Mouse (Mus musculus) liver, postnatal 0 days (tissue): ENCODE measurements around the gene Bcdin3d. TPM values are rescaled to one million over a fixed set of nuclear protein-coding genes. Genes with fewer than 3 reads are reported as not detected.
"Not testable (repeated sequence)": the region's sequence is repeated elsewhere in the genome, so short reads cannot be mapped to it uniquely, and the experiment has no call there.

Experiments
- ATAC-seq: fragments of 200-750 bp; cut with Nextera tagmentation; 2 replicates; pipeline ENCODE4 v1.8.0; 2017; ENCODE audit warnings: mild to moderate bottlenecking, moderate library complexity
- DNase-seq: peaks from one replicate; pipeline ENCODE4 v3.0.0-alpha.2; 2016
- H3K27ac ChIP-seq: fragments of 300-500 bp; sonication (generic); 2 replicates; pipeline ENCODE4 v1.5.1; 2014; ENCODE audit warnings: antibody characterized with exemption, moderate library complexity, mild to moderate bottlenecking, low read depth
- H3K27me3 ChIP-seq: fragments of 300-500 bp; sonication (generic); 2 replicates; pipeline ENCODE4 v1.6.1; 2014; ENCODE audit warnings: low read length, control low read depth, mixed read lengths; ENCODE audit not compliant: insufficient read depth
- H3K36me3 ChIP-seq: fragments of 300-500 bp; sonication (generic); replicated peaks from 2 replicates; pipeline ENCODE4 v1.6.1; 2014; ENCODE audit warnings: mild to moderate bottlenecking, control low read depth, low read length, moderate library complexity, mixed read lengths; ENCODE audit not compliant: insufficient read depth
- H3K4me1 ChIP-seq: fragments of 300-500 bp; sonication (generic); 2 replicates; pipeline ENCODE4 v1.6.1; 2014; ENCODE audit warnings: antibody characterized with exemption, mild to moderate bottlenecking, control low read depth; ENCODE audit not compliant: insufficient read depth
- H3K4me2 ChIP-seq: fragments of 300-500 bp; sonication (generic); 2 replicates; pipeline ENCODE4 v1.6.1; 2014; ENCODE audit warnings: low read depth, mild to moderate bottlenecking, low read length, moderate library complexity, mixed read lengths
- H3K4me3 ChIP-seq: fragments of 300-500 bp; sonication (generic); 2 replicates; pipeline ENCODE4 v1.5.1; 2014; ENCODE audit warnings: low read depth, low read length
- H3K9ac ChIP-seq: fragments of 300-500 bp; sonication (generic); replicated peaks from 2 replicates; pipeline ENCODE4 v1.6.1; 2014; ENCODE audit warnings: mild to moderate bottlenecking, moderate library complexity
- H3K9me3 ChIP-seq: fragments of 300-500 bp; sonication (generic); 2 replicates; pipeline ENCODE4 v1.6.1; 2016; ENCODE audit warnings: mild to moderate bottlenecking, control low read depth, low read length, mixed read lengths
- CTCF ChIP-seq: sonication (generic); IDR thresholded peaks from 2 replicates; pipeline ENCODE4 v1.5.1; 2016; ENCODE audit warnings: antibody characterized with exemption, low read depth
- EP300 ChIP-seq: IDR thresholded peaks from 2 replicates; pipeline ENCODE4 v1.6.1; 2016; ENCODE audit warnings: antibody characterized with exemption, low read depth, mild to moderate bottlenecking
- WGBS: fragments of 180-500 bp; shearing (Covaris S2); extraction: QIAGEN DNeasy Blood & Tissue Kit; methylation state at CpG from one replicate; pipeline ENCODE4 v1.1.7; 2014; ENCODE audit not compliant: insufficient replicate concordance; 5-methylcytosine and 5-hydroxymethylcytosine counted together
- polyA plus RNA-seq: library from polyadenylated mRNA; unstranded; fragments of >200 nt; fragmentation: Nextera tagmentation; extraction: Ambion mirVana; gene quantifications from 2 replicates; pipeline ENCODE4 v1.2.1, GENCODE M21; 2015

Gene Bcdin3d
- polyA plus RNA-seq, 1 experiment from 2014 or later = 4.9 TPM

DNA sequence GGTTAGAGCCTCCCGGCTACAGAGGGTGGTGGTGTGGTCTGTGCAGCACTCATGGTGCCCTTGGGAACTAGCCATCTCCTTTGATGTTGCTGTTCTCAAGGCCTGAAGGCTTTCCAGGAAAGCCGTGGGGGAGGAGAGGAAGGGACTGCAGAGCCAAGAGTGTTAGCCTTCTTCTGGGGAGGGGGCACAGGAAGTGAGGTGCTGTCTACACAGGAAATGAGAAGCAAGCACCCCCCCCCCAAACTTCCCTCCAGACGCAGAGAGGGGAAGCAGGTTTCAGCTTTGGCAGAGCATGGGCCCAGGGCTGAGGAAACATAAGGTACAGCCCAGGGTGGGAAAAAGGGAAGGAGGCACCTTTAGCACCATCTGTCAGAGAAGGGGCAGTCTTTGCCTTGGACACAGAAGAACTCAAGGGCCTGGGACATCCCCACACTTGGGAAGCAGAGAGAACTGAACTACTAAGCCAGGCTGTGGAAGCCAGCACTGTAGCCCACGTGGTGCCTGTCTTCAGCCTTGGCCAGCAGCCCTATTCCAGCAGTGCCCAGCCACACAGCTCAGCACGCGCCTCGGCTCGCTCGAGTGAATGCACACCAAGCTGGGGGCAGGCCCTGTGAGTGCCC, 25.3 kb downstream of the Bcdin3d start:
- ATAC-seq (peak; percentile 45; the same call in 1 of the 2 replicates), DNase-seq (no peak)
- Histone ChIP-seq H3K4me2 (0 out of 2 replicates have a peak overlapping the region, but pooled peaks have one; percentile 18), H3K4me1 (peaks cover 15% of the 10 kb centered on the region), H3K9me3 (no peaks in the 10 kb centered on the region), H3K4me3 (no peak overlapping the region), H3K27ac (peak overlapping the region; percentile 39; the same call in 1 of the 2 replicates), H3K9ac (no peak overlapping the region), H3K27me3 (no peaks in the 10 kb centered on the region), H3K36me3 (no peaks in the 10 kb centered on the region)
- 25% methylated on average over 9 of the region's 9 CpGs for WGBS
- TF ChIP-seq EP300 = no peak
- no peak for TF ChIP-seq CTCF

DNA sequence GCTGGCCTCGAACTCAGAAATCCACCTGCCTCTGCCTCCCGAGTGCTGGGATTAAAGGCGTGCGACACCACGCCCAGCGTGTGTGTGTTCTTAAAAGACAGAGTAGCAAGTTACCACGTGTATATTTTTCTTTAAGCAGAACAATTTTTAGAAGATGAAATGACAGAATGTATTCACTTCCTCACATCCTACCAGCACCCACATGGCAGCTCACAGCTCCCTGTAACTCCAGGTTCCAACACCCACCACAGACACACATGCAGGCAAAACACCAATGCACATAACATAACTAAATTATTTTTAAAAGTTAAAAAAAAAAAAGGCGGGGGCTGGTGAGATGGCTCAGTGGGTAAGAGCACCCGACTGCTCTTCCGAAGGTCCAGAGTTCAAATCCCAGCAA, 28.4 kb downstream of the Bcdin3d start:
- not testable (repeated sequence) for H3K27me3 ChIP-seq, DNase-seq, H3K4me3 ChIP-seq, ATAC-seq, H3K4me2 ChIP-seq, H3K9me3 ChIP-seq, H3K27ac ChIP-seq, H3K9ac ChIP-seq, H3K36me3 ChIP-seq
- peaks cover 15% of the 10 kb centered on the region for H3K4me1 ChIP-seq
- WGBS = 83% methylated on average over 10 of the region's 10 CpGs

DNA sequence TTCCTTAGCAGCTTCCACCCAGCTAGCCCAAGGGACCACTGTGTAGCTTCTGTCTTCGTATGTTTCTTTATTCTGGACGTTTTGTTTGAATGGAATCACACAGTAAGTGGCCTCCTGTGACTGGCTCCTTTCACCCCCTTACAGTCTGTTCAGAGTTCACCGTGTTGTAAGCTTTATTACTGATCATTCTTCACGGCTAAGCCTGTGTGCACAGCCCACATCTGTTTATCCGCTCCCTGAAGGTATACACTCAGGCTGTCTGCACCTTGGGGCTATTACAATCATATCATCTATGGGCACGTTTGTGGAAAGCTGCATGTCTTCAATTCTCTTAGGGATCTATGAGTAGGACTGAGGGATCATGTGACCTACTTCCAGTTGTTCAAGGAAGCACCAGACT, 29.0 kb downstream of the Bcdin3d start:
- TF ChIP-seq EP300 (no peak), CTCF (no peak)
- DNase-seq (no peak), ATAC-seq (no peak)
- no peak overlapping the region for H3K9ac ChIP-seq
- no peaks in the 10 kb centered on the region for H3K27me3 ChIP-seq
- WGBS = 62% methylated on average over 6 of the region's 6 CpGs
- H3K4me3 ChIP-seq = no peak overlapping the region
- peaks cover 15% of the 10 kb centered on the region for H3K4me1 ChIP-seq
- no peaks in the 10 kb centered on the region for H3K36me3 ChIP-seq
- H3K4me2 ChIP-seq = no peak overlapping the region
- H3K9me3 ChIP-seq = no peaks in the 10 kb centered on the region
- no peak overlapping the region for H3K27ac ChIP-seq

DNA sequence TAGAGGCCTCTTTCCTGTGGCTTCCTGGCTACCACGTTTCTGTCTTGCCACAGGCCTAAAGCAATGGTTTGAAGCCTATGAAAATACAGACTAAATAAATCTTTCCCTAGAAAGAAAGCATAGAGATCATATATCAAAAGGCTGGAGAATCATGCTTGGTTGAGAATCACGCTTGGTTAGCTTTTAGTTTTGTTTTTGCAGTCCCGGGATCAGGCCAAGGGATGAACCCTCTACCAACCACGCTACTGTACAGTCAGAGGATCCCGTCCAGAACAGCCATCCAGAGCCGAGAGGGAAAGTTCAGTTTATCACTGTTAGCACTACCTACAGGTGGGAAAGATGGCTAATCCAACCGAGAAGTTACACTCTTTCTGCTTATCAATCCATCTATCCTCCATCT, 32.2 kb downstream of the Bcdin3d start:
- no peak for TF ChIP-seq CTCF
- TF ChIP-seq EP300 = no peak
- no peak overlapping the region for H3K4me2 ChIP-seq
- H3K4me3 ChIP-seq = no peak overlapping the region
- H3K36me3 ChIP-seq = no peaks in the 10 kb centered on the region
- no peaks in the 10 kb centered on the region for H3K9me3 ChIP-seq
- H3K27ac ChIP-seq = no peak overlapping the region
- ATAC-seq (no peak), DNase-seq (no peak)
- 70% methylated on average over 7 of the region's 7 CpGs for WGBS
- no peaks in the 10 kb centered on the region for H3K27me3 ChIP-seq
- no peak overlapping the region for H3K9ac ChIP-seq
- H3K4me1 ChIP-seq = no peaks in the 10 kb centered on the region; the same call in 1 of the 2 replicates

DNA sequence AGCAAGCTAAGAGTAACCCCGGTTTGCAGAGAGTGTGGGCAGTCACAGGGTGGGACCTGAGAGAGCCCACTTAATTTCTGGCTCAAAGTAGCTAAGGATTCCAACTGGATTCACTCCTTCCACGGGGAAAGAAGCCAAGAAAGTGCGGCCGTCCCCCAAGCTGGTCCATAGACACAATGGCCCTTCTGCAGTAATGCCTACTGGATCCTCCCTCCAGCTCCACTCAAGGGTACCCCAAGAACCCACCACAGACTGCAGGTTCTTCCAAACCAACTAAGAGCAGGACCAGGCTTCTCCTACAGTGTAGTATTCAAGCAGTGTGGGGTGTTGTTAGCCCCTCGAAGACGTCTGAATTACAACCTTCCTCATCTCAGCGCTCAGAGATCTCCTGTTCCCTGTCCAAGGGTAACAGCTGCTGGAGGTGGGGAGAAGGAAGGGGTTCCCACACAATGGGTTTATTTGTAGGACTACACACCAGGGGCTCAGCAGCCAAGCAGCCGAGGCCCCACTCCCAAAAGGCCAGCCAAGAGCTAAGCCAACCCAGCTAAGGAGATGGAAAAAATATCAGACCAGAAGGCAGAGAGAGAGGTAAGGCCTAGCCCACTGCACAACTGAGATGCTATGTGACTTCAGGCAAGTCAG, 33.6 kb downstream of the Bcdin3d start:
- Histone ChIP-seq H3K4me3 (no peak overlapping the region), H3K27ac (no peak overlapping the region), H3K9me3 (no peaks in the 10 kb centered on the region), H3K9ac (no peak overlapping the region), H3K4me1 (no peaks in the 10 kb centered on the region; the same call in 1 of the 2 replicates), H3K4me2 (no peak overlapping the region), H3K27me3 (no peaks in the 10 kb centered on the region), H3K36me3 (no peaks in the 10 kb centered on the region)
- no peak for ATAC-seq
- no peak for TF ChIP-seq CTCF
- no peak for TF ChIP-seq EP300
- DNase-seq = no peak
- 63% methylated on average over 8 of the region's 8 CpGs for WGBS

DNA sequence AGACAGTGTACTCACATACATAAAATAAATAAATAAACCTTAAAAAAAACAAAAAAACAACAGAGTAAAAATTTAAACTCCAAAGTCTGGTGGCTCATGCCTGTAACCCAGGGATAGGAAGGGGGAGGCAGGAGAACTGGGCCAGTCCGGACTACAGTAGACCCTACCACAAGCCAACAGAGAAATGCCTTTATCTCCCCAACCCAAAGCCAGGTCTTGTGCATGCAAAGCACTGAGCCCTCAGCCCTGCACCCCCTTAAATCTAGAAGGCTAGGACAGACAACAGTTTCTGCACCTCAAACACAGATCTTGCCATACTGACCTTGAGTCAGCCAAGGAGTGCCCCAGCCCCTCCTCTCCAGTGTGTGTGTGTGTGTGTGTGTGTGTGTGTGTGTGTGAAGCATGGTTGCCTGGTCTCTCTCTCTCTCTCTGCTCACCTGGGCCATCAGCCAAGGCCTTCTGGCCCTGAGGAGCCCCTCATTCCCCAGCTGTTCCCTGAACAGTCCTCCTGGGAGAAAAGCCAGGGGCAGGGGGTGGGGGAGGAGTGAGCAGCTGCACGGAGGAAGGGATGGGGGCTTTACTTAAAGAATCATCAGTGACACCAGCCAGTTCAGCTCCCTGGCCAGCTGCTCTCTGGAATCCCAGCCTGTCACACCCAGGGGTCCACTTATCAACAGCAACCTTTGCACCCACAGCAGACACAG, 34.3 kb downstream of the Bcdin3d start:
- 52% methylated on average over 2 of the region's 2 CpGs for WGBS
- no peak overlapping the region for H3K9ac ChIP-seq
- ATAC-seq (no peak), DNase-seq (no peak)
- no peaks in the 10 kb centered on the region; the same call in 1 of the 2 replicates for H3K4me1 ChIP-seq
- H3K9me3 ChIP-seq = no peaks in the 10 kb centered on the region
- no peaks in the 10 kb centered on the region for H3K27me3 ChIP-seq
- TF ChIP-seq CTCF = no peak
- TF ChIP-seq EP300 = no peak
- no peaks in the 10 kb centered on the region for H3K36me3 ChIP-seq
- no peak overlapping the region for H3K4me2 ChIP-seq
- no peak overlapping the region for H3K27ac ChIP-seq
- H3K4me3 ChIP-seq = no peak overlapping the region
